Mouse (Mus musculus): Measurements from ENCODE around the gene Psg16. TPM values are rescaled to one million over a fixed set of nuclear protein-coding genes. Genes with fewer than 3 reads are reported as not detected.

The Psg16 gene
- polyA plus RNA-seq, 1 experiment from 2014 or later = 0.12 TPM

DNA sequence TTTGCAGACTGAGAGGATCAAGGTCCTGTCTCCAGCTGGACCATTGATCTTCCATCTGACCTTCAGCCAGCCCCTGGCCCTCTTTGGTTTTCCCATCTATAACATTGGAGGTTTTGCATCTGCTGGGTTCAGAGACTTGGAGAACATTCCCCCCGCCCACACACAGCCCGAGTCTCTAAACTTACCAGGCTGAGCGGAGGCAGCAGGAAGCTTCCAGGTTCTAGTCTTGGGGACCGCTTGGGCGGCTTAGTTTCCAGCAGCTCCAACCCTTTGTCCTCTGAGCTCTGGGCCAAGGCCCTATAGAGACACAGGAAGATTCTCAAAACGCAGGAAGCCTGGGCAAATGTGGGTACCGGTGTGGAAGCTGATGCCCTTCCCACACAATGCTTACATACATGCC is 34.5 kb upstream of the Psg16 start:
- TF ChIP-seq CTCF (IDR thresholded peaks at IDR 0.05; ENCODE audit: low read depth) (no peak), EP300 (optimal IDR thresholded peaks at IDR 0.05) (no peak)

DNA sequence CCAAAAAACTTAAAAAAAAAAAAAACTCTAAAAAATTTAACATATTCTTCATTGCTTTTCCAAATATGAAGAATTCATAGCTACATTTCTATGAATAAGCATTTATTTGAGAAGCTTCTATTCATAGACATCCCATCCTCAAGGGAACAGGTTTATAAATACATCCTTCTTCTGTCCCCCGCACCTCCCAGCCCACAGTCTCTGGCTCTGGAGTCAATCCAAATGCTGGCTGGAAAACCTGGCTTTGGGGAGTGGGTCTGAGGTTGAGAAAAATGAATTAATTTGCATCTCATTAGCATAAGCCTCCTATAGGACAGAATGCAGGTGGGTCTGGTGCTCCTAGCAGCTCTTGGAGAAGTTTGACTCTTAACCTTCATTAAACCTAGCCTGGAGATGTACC is 28.1 kb upstream of the Psg16 start:
- Histone ChIP-seq H3K36me3 (ENCODE audit: control insufficient read depth, insufficient read depth, low read length) (peaks cover 32% of the 10 kb centered on the region), H3K9ac (ENCODE audit: low read length) (no peak overlapping the region), H3K4me2 (replicated peaks; ENCODE audit: low read depth) (no peak overlapping the region), H3K4me3 (ENCODE audit: low read depth, low read length) (no peak overlapping the region), H3K27me3 (ENCODE audit: control insufficient read depth, insufficient read depth, low read length) (no peaks in the 10 kb centered on the region), H3K27ac (replicated peaks) (no peak overlapping the region), H3K9me3 (ENCODE audit: control insufficient read depth, low read length) (no peaks in the 10 kb centered on the region), H3K4me1 (replicated peaks; ENCODE audit: control insufficient read depth, insufficient read depth) (no peaks in the 10 kb centered on the region)
- DNase-seq (ENCODE audit: low spot score) (no peak), ATAC-seq (ENCODE audit: low FRiP score, low TSS enrichment) (no peak)
- WGBS = 56% methylated on average over 1 of the region's 1 CpGs
- TF ChIP-seq CTCF (IDR thresholded peaks at IDR 0.05; ENCODE audit: low read depth) = no peak

More for the DNA sequence above, 34.5 kb upstream of the Psg16 start:
- Histone ChIP-seq H3K4me1 (replicated peaks; ENCODE audit: control insufficient read depth, insufficient read depth) (no peaks in the 10 kb centered on the region), H3K27ac (replicated peaks) (no peak overlapping the region), H3K4me2 (replicated peaks; ENCODE audit: low read depth) (no peak overlapping the region), H3K9me3 (ENCODE audit: control insufficient read depth, low read length) (no peaks in the 10 kb centered on the region), H3K36me3 (ENCODE audit: control insufficient read depth, insufficient read depth, low read length) (peaks cover 51% of the 10 kb centered on the region), H3K9ac (ENCODE audit: low read length) (no peak overlapping the region), H3K4me3 (ENCODE audit: low read depth, low read length) (no peak overlapping the region), H3K27me3 (ENCODE audit: control insufficient read depth, insufficient read depth, low read length) (no peaks in the 10 kb centered on the region)
- WGBS = 87% methylated on average over 7 of the region's 7 CpGs
- no peak for ATAC-seq (ENCODE audit: low FRiP score, low TSS enrichment)
- DNase-seq (ENCODE audit: low spot score) = no peak

DNA sequence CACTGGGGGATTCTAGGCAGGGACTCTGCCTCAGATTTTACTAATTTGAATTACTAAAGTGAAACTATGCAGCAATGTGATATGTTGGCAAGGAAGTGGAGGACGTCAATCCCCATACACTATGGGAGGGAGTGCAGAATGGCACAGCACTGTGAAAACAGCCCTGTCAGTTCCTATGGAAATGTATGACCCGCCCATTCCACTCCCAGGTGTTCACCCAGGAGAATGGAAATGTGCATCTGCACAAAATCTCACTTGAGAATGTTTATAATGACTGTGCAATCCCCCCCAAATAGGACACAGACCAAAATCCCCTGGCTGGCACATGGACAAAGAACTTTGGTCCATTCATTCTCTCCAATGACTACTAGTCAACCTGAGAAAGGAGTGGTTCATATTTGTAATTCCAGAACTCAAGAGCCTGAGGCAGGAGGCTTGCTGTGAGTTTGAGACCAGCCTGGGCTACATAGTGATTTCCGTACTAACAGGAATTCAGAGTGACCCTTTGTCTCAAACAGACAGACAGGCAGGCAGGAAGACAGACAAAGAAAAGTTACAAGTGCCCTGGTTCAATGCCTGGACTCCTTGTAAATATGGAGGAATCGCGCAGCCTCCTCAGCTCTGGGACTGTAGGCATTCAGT is 26.7 kb upstream of the Psg16 start:
- Histone ChIP-seq H3K27ac (replicated peaks) (no peak overlapping the region), H3K9me3 (ENCODE audit: control insufficient read depth, low read length) (no peaks in the 10 kb centered on the region), H3K4me1 (replicated peaks; ENCODE audit: control insufficient read depth, insufficient read depth) (no peaks in the 10 kb centered on the region), H3K9ac (ENCODE audit: low read length) (no peak overlapping the region), H3K36me3 (ENCODE audit: control insufficient read depth, insufficient read depth, low read length) (peaks cover 28% of the 10 kb centered on the region), H3K27me3 (ENCODE audit: control insufficient read depth, insufficient read depth, low read length) (no peaks in the 10 kb centered on the region), H3K4me3 (ENCODE audit: low read depth, low read length) (no peak overlapping the region), H3K4me2 (replicated peaks; ENCODE audit: low read depth) (no peak overlapping the region)
- TF ChIP-seq EP300 (optimal IDR thresholded peaks at IDR 0.05) = no peak
- TF ChIP-seq CTCF (IDR thresholded peaks at IDR 0.05; ENCODE audit: low read depth) = no peak
- peak; percentile 13 for DNase-seq (ENCODE audit: low spot score)
- WGBS = 82% methylated on average over 5 of the region's 5 CpGs
- ATAC-seq (ENCODE audit: low FRiP score, low TSS enrichment) = no peak

DNA sequence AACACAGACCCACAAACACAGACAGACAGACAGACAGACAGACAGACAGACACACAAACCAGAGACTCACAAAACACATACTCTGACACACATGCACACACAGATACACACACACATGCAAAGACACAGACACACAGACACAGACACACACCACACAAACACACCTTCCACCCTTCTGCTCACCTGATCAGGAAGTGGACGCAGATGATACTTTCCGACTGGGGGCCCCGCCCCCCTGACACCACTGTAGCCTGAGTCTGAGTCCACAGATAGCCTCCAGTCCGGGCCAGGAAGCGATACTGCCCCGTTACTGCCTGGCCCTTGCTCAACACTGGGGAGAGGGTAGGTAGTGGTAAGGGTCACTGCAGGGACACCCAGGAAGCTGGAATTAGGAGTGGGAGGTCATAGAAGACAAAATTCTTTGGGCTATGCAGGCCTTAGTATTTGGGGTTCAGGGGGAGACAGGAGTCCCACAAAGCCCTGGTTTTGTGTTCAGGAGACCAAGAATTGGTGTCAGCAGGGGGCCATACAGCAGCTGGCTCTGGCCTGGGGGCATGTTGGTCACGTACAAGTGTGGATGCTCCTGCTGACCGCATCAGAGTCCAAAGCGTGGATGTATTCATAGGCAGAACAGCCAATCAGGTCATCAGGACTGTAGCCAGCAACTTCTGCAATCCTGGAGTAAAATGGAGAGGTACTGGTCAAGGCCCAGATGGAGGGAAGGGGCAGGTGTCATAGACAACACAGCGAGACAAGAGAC is 25.2 kb upstream of the Psg16 start:
- H3K4me3 ChIP-seq (ENCODE audit: low read depth, low read length) = no peak overlapping the region
- WGBS = 85% methylated on average over 10 of the region's 10 CpGs
- H3K27me3 ChIP-seq (ENCODE audit: control insufficient read depth, insufficient read depth, low read length) = no peaks in the 10 kb centered on the region
- peaks cover 29% of the 10 kb centered on the region for H3K36me3 ChIP-seq (ENCODE audit: control insufficient read depth, insufficient read depth, low read length)
- no peak for TF ChIP-seq EP300 (optimal IDR thresholded peaks at IDR 0.05)
- TF ChIP-seq CTCF (IDR thresholded peaks at IDR 0.05; ENCODE audit: low read depth) = no peak
- H3K9me3 ChIP-seq (ENCODE audit: control insufficient read depth, low read length) = no peaks in the 10 kb centered on the region
- peak; percentile 15 for DNase-seq (ENCODE audit: low spot score)
- no peaks in the 10 kb centered on the region for H3K4me1 ChIP-seq (replicated peaks; ENCODE audit: control insufficient read depth, insufficient read depth)
- ATAC-seq (ENCODE audit: low FRiP score, low TSS enrichment) = no peak
- no peak overlapping the region for H3K4me2 ChIP-seq (replicated peaks; ENCODE audit: low read depth)
- no peak overlapping the region for H3K9ac ChIP-seq (ENCODE audit: low read length)
- no peak overlapping the region for H3K27ac ChIP-seq (replicated peaks)

DNA sequence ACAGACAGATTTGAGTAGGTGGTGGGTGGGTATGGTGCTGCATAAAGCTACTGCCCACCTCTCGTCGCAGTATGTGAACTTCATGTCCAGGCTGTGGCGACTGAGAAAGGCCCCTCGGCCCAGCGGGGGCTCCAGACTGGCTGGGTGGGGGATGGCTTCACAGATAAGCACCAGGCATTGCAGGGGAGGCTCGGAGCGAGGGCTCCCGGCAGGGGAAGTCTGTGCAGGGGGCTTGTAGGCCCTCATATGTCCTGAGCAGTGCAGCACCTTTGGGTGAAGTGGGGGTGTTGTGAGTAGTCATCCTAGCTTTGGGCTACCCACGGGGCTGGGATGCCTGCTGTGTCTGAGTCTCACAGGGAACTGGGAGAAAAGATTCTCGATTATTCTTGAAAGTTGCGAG is 23.3 kb upstream of the Psg16 start:
- peaks cover 22% of the 10 kb centered on the region for H3K36me3 ChIP-seq (ENCODE audit: control insufficient read depth, insufficient read depth, low read length)
- ATAC-seq (ENCODE audit: low FRiP score, low TSS enrichment) (no peak), DNase-seq (ENCODE audit: low spot score) (peak; percentile 14)
- 78% methylated on average over 11 of the region's 11 CpGs for WGBS
- no peaks in the 10 kb centered on the region for H3K27me3 ChIP-seq (ENCODE audit: control insufficient read depth, insufficient read depth, low read length)
- no peak overlapping the region for H3K4me2 ChIP-seq (replicated peaks; ENCODE audit: low read depth)
- H3K27ac ChIP-seq (replicated peaks) = no peak overlapping the region
- no peak overlapping the region for H3K4me3 ChIP-seq (ENCODE audit: low read depth, low read length)
- no peaks in the 10 kb centered on the region for H3K9me3 ChIP-seq (ENCODE audit: control insufficient read depth, low read length)
- no peak for TF ChIP-seq EP300 (optimal IDR thresholded peaks at IDR 0.05)
- no peak for TF ChIP-seq CTCF (IDR thresholded peaks at IDR 0.05; ENCODE audit: low read depth)
- no peak overlapping the region for H3K9ac ChIP-seq (ENCODE audit: low read length)
- no peaks in the 10 kb centered on the region for H3K4me1 ChIP-seq (replicated peaks; ENCODE audit: control insufficient read depth, insufficient read depth)

DNA sequence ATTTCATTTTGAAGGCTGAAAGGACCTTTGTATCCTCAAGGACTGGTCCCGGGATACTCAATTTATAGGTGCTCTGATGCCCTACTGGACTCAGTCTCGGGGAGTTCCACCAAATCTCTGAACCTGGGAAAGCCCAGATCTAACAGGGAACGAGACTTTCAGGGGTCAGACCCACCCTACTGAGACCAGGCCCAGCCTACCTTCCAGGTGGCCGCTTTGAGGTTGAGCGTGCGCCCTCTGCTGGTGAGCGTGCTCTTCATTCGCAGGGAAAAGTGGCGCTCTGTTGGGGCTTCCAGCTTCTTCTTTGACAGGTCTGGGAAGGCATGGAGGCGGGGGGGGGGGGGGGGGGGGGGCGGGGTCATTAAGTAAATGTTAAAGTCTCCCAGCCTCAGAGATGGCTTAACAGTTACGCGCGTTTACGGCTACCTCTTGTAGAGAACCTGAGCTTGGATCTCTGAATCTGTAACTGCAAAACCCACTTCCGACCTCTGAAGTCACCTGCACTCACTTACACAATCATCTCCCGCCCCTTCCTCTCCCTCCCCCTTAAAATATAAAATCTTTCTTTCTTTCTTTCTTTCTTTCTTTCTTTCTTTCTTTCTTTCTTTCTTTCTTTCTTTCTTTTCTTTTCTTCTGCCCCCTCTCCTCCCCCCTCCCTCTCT is 22.8 kb upstream of the Psg16 start:
- TF ChIP-seq EP300 (optimal IDR thresholded peaks at IDR 0.05) (no peak), CTCF (IDR thresholded peaks at IDR 0.05; ENCODE audit: low read depth) (peak; percentile 84)
- ATAC-seq (ENCODE audit: low FRiP score, low TSS enrichment) = peak; percentile 61
- DNase-seq (ENCODE audit: low spot score) = peak; percentile 87

More for the DNA sequence above, 22.8 kb upstream of the Psg16 start:
- no peaks in the 10 kb centered on the region for H3K4me1 ChIP-seq (replicated peaks; ENCODE audit: control insufficient read depth, insufficient read depth)
- no peaks in the 10 kb centered on the region for H3K9me3 ChIP-seq (ENCODE audit: control insufficient read depth, low read length)
- no peak overlapping the region for H3K27ac ChIP-seq (replicated peaks)
- peaks cover 22% of the 10 kb centered on the region for H3K36me3 ChIP-seq (ENCODE audit: control insufficient read depth, insufficient read depth, low read length)
- no peak overlapping the region for H3K9ac ChIP-seq (ENCODE audit: low read length)
- H3K27me3 ChIP-seq (ENCODE audit: control insufficient read depth, insufficient read depth, low read length) = no peaks in the 10 kb centered on the region
- H3K4me3 ChIP-seq (ENCODE audit: low read depth, low read length) = no peak overlapping the region
- WGBS = 14% methylated on average over 15 of the region's 17 CpGs
- H3K4me2 ChIP-seq (replicated peaks; ENCODE audit: low read depth) = no peak overlapping the region

Measured in stomach, postnatal 0 days (tissue).